Mouse (Mus musculus): Measurements from ENCODE around the gene Pprc1. TPM values are rescaled to one million over a fixed set of nuclear protein-coding genes. Genes with fewer than 3 reads are reported as not detected.

The Pprc1 gene
- total RNA-seq, 2 experiments from 2014 or later: 17.5 to 21.4 TPM

- DNase-seq: no peak
- intact Hi-C loops (cut with DNase I): no loop called here
Observed at GRCm38 (mm10) chr19:46032731-46033510, 11.8 kb upstream of the Pprc1 start.

GRCm38 (mm10) chr19:46033911-46034310 lies 10.8 kb upstream of the Pprc1 start:
- DNase-seq: no peak
- intact Hi-C loops (cut with DNase I): no loop called here

- DNase-seq: no peak
- intact Hi-C loops (cut with DNase I): no loop called here
Observed at GRCm38 (mm10) chr19:46035971-46036370, 8.7 kb upstream of the Pprc1 start.

- intact Hi-C loops (cut with DNase I): no loop called here
- no peak for DNase-seq
Observed at GRCm38 (mm10) chr19:46036477-46037242, 8.0 kb upstream of the Pprc1 start.

- intact Hi-C loops (cut with DNase I): no loop called here
- no peak for DNase-seq
Observed at GRCm38 (mm10) chr19:46037243-46037924, 7.3 kb upstream of the Pprc1 start.

GRCm38 (mm10) chr19:46037925-46038850 lies 6.5 kb upstream of the Pprc1 start:
- intact Hi-C loops (cut with DNase I): no loop called here
- no peak for DNase-seq

GRCm38 (mm10) chr19:46038851-46039260 lies 5.8 kb upstream of the Pprc1 start:
- peak; percentile 39 to 41 for DNase-seq
- intact Hi-C loops (cut with DNase I): no loop called here

GRCm38 (mm10) chr19:46039478-46039877 lies 5.2 kb upstream of the Pprc1 start:
- peak; percentile 90 for DNase-seq
- intact Hi-C loops (cut with DNase I): no loop called here

GRCm38 (mm10) chr19:46040149-46040902 lies 4.4 kb upstream of the Pprc1 start:
- intact Hi-C loops (cut with DNase I): no loop called here
- no peak for DNase-seq

GRCm38 (mm10) chr19:46041299-46041932 lies 3.3 kb upstream of the Pprc1 start:
- intact Hi-C loops (cut with DNase I): no loop called here
- no peak for DNase-seq

- peak; percentile 92 to 93 for DNase-seq
- intact Hi-C loops (cut with DNase I): no loop called here
Observed at GRCm38 (mm10) chr19:46041933-46042475, 2.7 kb upstream of the Pprc1 start.

GRCm38 (mm10) chr19:46042476-46043011 lies 2.1 kb upstream of the Pprc1 start:
- peak in 1 of 2 experiments; percentile 50 for DNase-seq
- intact Hi-C loops (cut with DNase I): no loop called here

- peak; percentile 56 to 60 for DNase-seq
- intact Hi-C loops (cut with DNase I): no loop called here
Observed at GRCm38 (mm10) chr19:46043380-46043779, 1.3 kb upstream of the Pprc1 start.

GRCm38 (mm10) chr19:46044993-46045695 lies 458 bp downstream of the Pprc1 start, which contains the start of gene Ldb1:
Ldb1 (minus strand) TSS chr19:46045214.
- intact Hi-C loops (cut with DNase I): no loop called here
- peak; percentile 91 to 92 for DNase-seq

- peak; percentile 75 for DNase-seq
- intact Hi-C loops (cut with DNase I): no loop called here
Observed at GRCm38 (mm10) chr19:46045696-46046311, 1.1 kb downstream of the Pprc1 start.

GRCm38 (mm10) chr19:46046621-46047025 lies 1.9 kb downstream of the Pprc1 start:
- intact Hi-C loops (cut with DNase I): no loop called here
- no peak for DNase-seq

GRCm38 (mm10) chr19:46047426-46047825 lies 2.7 kb downstream of the Pprc1 start:
- intact Hi-C loops (cut with DNase I): no loop called here
- DNase-seq: no peak
